Mouse (Mus musculus) myocyte (in vitro differentiated cells): ENCODE results near the gene Dync1li1. TPM values are rescaled to one million over a fixed set of nuclear protein-coding genes. Genes with fewer than 3 reads are reported as not detected.

Experiments
- H3K27me3 ChIP-seq: one replicate; pipeline ENCODE4 v1.6.1; 2011; ENCODE audit not compliant: control insufficient read depth, insufficient read depth, insufficient read length
- H3K36me3 ChIP-seq: one replicate; pipeline ENCODE4 v1.6.1; 2011; ENCODE audit not compliant: control insufficient read depth, insufficient read depth
- H3K4me2 ChIP-seq: one replicate; pipeline ENCODE4 v1.6.1; 2011; ENCODE audit warnings: low read depth, control low read depth
- H3K4me3 ChIP-seq: one replicate; pipeline ENCODE4 v1.5.1; 2011; ENCODE audit warnings: mild to moderate bottlenecking, control low read depth, moderate library complexity
- H3K79me2 ChIP-seq: one replicate; pipeline ENCODE4 v1.6.1; 2011; ENCODE audit not compliant: control insufficient read depth, insufficient read depth
- H3ac ChIP-seq: one replicate; pipeline ENCODE4 v1.6.1; 2011; ENCODE audit not compliant: control insufficient read depth, insufficient read length
- CEBPB ChIP-seq: IDR thresholded peaks from 2 replicates; pipeline ENCODE4 v1.6.1; 2011; ENCODE audit warnings: mild to moderate bottlenecking, moderate library complexity; ENCODE audit not compliant: poor library complexity, insufficient read depth, severe bottlenecking
- E2F4 ChIP-seq: IDR thresholded peaks from one replicate; pipeline ENCODE4 v1.6.1; 2011; ENCODE audit warnings: mild to moderate bottlenecking, control low read depth, moderate library complexity; ENCODE audit not compliant: insufficient read depth
- MAX ChIP-seq: IDR thresholded peaks from one replicate; pipeline ENCODE4 v1.6.1; 2011; ENCODE audit warnings: low read depth, mild to moderate bottlenecking, control low read depth
- MYOD1 ChIP-seq, 3 experiments: IDR thresholded peaks; one replicate each; pipeline ENCODE4 v1.6.1; 2011; ENCODE audit warnings: control low read depth in 2 of 3, low read depth in 2 of 3, mild to moderate bottlenecking in 2 of 3, moderate library complexity in 1 of 3; ENCODE audit not compliant: insufficient read length in 2 of 3, control insufficient read depth in 1 of 3
- MYOG ChIP-seq, 3 experiments: IDR thresholded peaks; one replicate each; pipeline ENCODE4 v1.6.1; 2011; ENCODE audit warnings: control low read depth in 2 of 3, low read depth in 2 of 3, mild to moderate bottlenecking in 2 of 3; ENCODE audit not compliant: insufficient read length in 2 of 3, control insufficient read depth in 1 of 3, insufficient read depth in 1 of 3
- POLR2A ChIP-seq: IDR thresholded peaks from one replicate; pipeline ENCODE4 v1.6.1; 2011; ENCODE audit warnings: low read depth, mild to moderate bottlenecking, control low read depth, moderate library complexity; ENCODE audit not compliant: insufficient read length
- POLR2AphosphoS2 ChIP-seq: IDR thresholded peaks from one replicate; pipeline ENCODE4 v1.6.1; 2011; ENCODE audit warnings: low read depth, control low read depth; ENCODE audit not compliant: insufficient read length
- REST ChIP-seq: IDR thresholded peaks from one replicate; pipeline ENCODE4 v1.6.1; 2011; ENCODE audit warnings: mild to moderate bottlenecking, control low read depth, moderate library complexity; ENCODE audit not compliant: insufficient read depth, insufficient read length
- SRF ChIP-seq: IDR thresholded peaks from one replicate; pipeline ENCODE4 v1.6.1; 2011; ENCODE audit warnings: low read depth; ENCODE audit not compliant: control insufficient read depth, insufficient read length
- TCF12 ChIP-seq: IDR thresholded peaks from one replicate; pipeline ENCODE4 v1.6.1; 2011; ENCODE audit warnings: mild to moderate bottlenecking, control low read depth; ENCODE audit not compliant: poor library complexity, insufficient read depth, severe bottlenecking
- TCF3 ChIP-seq: IDR thresholded peaks from one replicate; pipeline ENCODE4 v1.6.1; 2011; ENCODE audit warnings: low read depth, control low read depth; ENCODE audit not compliant: insufficient read length
- USF1 ChIP-seq: IDR thresholded peaks from one replicate; pipeline ENCODE4 v1.6.1; 2011; ENCODE audit warnings: low read depth, mild to moderate bottlenecking, control low read depth, moderate library complexity
- polyA plus RNA-seq: library from polyadenylated mRNA; unstranded; fragments of >200 nt; fragmentation: generic; extraction: Trizol; gene quantifications from one replicate; pipeline ENCODE4 v1.2.1, GENCODE M21; 2012; ENCODE audit warnings: missing spikeins

Dync1li1 gene
- polyA plus RNA-seq, 1 experiment, result 70.9 TPM

DNA sequence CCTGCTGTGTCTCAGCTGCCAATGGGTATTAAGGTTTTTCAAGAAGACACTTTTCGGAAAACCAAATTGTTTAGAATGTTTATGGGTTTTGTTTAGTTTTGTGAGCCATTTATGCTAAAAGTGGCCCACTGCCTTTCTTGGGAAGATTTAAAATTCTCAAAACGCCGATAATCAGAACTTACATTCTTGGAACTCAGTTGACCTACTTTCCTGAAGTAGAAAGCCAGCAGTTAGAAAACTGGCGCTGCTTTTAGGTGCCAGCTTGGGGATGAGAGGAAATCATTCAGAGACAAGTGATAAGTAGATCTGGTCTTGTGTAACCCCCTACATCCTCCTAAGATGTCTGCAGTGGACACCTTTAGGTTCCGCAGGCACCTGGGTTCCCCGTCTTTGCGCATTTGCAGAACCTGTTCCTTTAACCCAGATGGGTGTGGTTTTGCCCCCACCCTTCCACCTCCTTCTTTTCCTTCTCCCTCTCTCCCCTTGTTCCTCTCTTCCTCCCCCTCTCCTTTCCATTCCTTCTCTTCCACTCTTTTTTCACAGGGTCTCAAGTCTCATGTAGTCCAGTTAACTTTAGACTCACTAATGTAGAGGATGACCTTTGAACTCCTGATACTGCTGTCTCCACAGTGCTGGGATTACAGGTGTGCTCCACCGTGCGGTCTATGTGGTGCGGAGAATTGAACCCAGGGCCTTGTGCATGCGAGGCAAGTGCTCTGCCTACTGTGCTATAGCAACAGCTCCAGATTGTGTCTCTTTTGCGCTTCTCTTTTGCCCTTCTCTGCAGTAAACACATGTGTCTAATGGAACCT, 43.5 kb downstream of the Dync1li1 start:
- TF ChIP-seq CEBPB (no peak), REST (no peak), MYOG (IDR thresholded peaks at IDR 0.05; ENCODE audit: control insufficient read depth in 1 of 3, insufficient read depth in 1 of 3, insufficient read length in 2 of 3, low read depth in 2 of 3) (no peak), USF1 (no peak), MYOD1 (IDR thresholded peaks at IDR 0.05; ENCODE audit: control insufficient read depth in 1 of 3, insufficient read length in 2 of 3, low read depth in 2 of 3) (no peak), MAX (no peak)
- Histone ChIP-seq H3ac (peak overlapping the region; percentile 12), H3K4me2 (peak overlapping the region; percentile 84), H3K36me3 (no peaks in the 10 kb centered on the region), H3K4me3 (peak overlapping the region; percentile 44), H3K79me2 (peaks cover 30% of the 10 kb centered on the region), H3K27me3 (no peaks in the 10 kb centered on the region)

DNA sequence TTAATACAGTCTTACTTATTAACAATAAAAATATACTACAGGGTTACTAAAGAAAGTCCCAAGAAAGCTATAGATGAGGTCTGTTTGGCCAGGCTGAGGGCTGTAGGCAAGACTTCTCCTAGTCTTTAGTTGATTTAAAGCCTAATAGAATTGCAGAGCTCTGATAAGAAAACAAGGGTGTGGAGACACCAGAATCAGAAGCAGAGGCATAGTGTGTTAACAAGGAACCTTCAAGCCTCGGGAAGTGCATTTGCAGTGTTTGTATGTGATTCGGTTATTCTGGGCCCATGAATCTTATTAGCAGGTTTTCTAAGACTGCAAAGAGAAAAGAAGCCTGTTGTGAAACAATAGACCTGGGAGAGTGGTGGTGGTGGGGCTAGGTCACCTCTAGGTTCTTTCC, 44.6 kb downstream of the Dync1li1 start:
- no peak overlapping the region for H3K4me2 ChIP-seq
- TF ChIP-seq MAX, result no peak
- no peak for TF ChIP-seq REST
- H3K27me3 ChIP-seq, result no peaks in the 10 kb centered on the region
- H3K4me3 ChIP-seq, result no peak overlapping the region
- H3K36me3 ChIP-seq, result no peaks in the 10 kb centered on the region
- H3ac ChIP-seq, result no peak overlapping the region
- peaks cover 30% of the 10 kb centered on the region for H3K79me2 ChIP-seq

DNA sequence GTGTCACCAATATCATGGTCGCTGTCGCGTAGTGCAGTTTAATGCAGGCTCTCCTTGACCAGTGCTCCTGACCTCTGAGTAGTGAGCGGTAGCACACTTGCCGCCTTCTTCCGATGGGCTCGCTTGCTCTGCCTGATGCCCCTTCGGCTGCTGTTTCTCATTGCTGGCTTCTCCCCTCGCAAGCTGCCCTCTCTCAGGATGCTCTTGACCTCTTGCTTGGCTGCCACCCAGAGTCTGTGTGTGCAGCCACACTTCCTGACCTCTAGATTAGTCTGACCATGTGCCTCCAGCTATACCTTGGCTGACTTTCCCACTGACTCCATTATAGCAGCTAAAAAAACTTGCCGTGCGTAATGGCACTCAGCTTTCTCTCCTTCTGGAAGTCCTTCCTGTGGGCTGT, 47.9 kb downstream of the Dync1li1 start:
- Histone ChIP-seq H3ac (no peak overlapping the region), H3K79me2 (peaks cover 30% of the 10 kb centered on the region), H3K27me3 (no peaks in the 10 kb centered on the region), H3K4me2 (no peak overlapping the region), H3K36me3 (no peaks in the 10 kb centered on the region), H3K4me3 (no peak overlapping the region)
- TF ChIP-seq USF1 (no peak), SRF (no peak), MAX (no peak), E2F4 (no peak)

DNA sequence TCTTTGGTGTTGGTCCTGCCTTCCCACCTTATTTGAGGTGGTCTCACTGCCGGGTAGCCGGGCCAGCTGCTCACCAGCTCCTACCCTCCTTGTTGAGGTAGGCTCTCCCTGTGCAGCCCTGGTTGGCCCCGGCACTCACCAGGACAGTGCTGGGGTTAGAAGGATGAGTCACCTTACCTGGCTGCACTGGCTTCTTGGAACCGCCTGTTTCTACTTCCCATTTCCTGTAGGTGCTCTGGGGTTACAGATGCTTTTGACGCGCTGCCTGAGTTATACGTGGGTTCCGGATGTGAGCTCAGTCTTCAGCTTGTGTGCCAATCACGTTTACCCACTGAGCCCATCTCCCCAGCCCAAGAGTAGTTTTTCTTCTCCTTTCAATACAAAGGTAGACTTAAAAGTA, 51.7 kb downstream of the Dync1li1 start:
- H3ac ChIP-seq, result no peak overlapping the region
- H3K27me3 ChIP-seq, result no peaks in the 10 kb centered on the region
- H3K79me2 ChIP-seq, result peaks cover 5% of the 10 kb centered on the region
- TF ChIP-seq TCF12, result no peak
- TF ChIP-seq MYOG (IDR thresholded peaks at IDR 0.05; ENCODE audit: control insufficient read depth in 1 of 3, insufficient read depth in 1 of 3, insufficient read length in 2 of 3, low read depth in 2 of 3), result no peak
- H3K36me3 ChIP-seq, result no peaks in the 10 kb centered on the region
- H3K4me3 ChIP-seq, result no peak overlapping the region
- no peak overlapping the region for H3K4me2 ChIP-seq

- Histone ChIP-seq H3K4me3 (no peak overlapping the region), H3ac (no peak overlapping the region), H3K79me2 (no peaks in the 10 kb centered on the region), H3K4me2 (no peak overlapping the region), H3K36me3 (peaks cover 3% of the 10 kb centered on the region), H3K27me3 (no peaks in the 10 kb centered on the region)
- TF ChIP-seq MYOD1 (IDR thresholded peaks at IDR 0.05; ENCODE audit: control insufficient read depth in 1 of 3, insufficient read length in 2 of 3, low read depth in 2 of 3), result no peak
- TF ChIP-seq REST, result no peak
- no peak for TF ChIP-seq E2F4
- TF ChIP-seq CEBPB, result no peak
- TF ChIP-seq TCF3, result no peak
- TF ChIP-seq MAX, result no peak
- no peak for TF ChIP-seq USF1
- no peak for TF ChIP-seq POLR2A
- no peak for TF ChIP-seq SRF
- TF ChIP-seq POLR2AphosphoS2, result no peak
- no peak for TF ChIP-seq MYOG (IDR thresholded peaks at IDR 0.05; ENCODE audit: control insufficient read depth in 1 of 3, insufficient read depth in 1 of 3, insufficient read length in 2 of 3, low read depth in 2 of 3)
- no peak for TF ChIP-seq TCF12
These were observed 54.1 kb downstream of the Dync1li1 start for GRCm38 (mm10) chr9:114742731-114743130.

DNA sequence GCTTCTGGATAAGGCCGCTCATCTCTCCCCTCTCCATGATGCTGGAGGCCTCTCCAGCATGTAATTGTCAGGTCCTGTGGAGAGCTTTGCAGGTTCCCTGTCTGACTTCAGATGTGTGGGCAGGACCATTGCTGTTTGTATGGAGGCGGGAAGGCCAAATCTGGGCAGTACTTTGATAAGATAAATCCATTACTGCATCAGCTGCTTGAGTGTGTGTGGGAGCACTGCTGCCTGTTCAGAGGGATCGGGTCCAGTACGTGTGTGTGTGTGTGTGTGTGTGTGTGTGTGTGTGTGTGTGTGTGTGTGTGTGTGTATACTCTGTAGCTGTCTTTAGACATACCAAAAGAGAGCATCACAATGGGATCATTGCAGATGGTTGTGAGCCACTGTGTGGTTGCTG, 56.6 kb downstream of the Dync1li1 start:
- H3K27me3 ChIP-seq, result no peaks in the 10 kb centered on the region
- no peaks in the 10 kb centered on the region for H3K79me2 ChIP-seq
- TF ChIP-seq MYOD1 (IDR thresholded peaks at IDR 0.05; ENCODE audit: control insufficient read depth in 1 of 3, insufficient read length in 2 of 3, low read depth in 2 of 3) (no peak), TCF12 (no peak), POLR2AphosphoS2 (no peak), MYOG (IDR thresholded peaks at IDR 0.05; ENCODE audit: control insufficient read depth in 1 of 3, insufficient read depth in 1 of 3, insufficient read length in 2 of 3, low read depth in 2 of 3) (no peak), TCF3 (no peak), POLR2A (no peak), MAX (no peak), SRF (no peak), CEBPB (no peak), E2F4 (no peak)
- no peak overlapping the region for H3K4me3 ChIP-seq
- peaks cover 6% of the 10 kb centered on the region for H3K36me3 ChIP-seq
- H3K4me2 ChIP-seq, result no peak overlapping the region
- H3ac ChIP-seq, result no peak overlapping the region
